Mouse (Mus musculus): Measurements from ENCODE around the gene Mrto4. TPM values are rescaled to one million over a fixed set of nuclear protein-coding genes. Genes with fewer than 3 reads are reported as not detected.

Gene Mrto4
- total and polyA plus RNA-seq, 3 experiments: 176 to 225 (median 195) TPM

DNA sequence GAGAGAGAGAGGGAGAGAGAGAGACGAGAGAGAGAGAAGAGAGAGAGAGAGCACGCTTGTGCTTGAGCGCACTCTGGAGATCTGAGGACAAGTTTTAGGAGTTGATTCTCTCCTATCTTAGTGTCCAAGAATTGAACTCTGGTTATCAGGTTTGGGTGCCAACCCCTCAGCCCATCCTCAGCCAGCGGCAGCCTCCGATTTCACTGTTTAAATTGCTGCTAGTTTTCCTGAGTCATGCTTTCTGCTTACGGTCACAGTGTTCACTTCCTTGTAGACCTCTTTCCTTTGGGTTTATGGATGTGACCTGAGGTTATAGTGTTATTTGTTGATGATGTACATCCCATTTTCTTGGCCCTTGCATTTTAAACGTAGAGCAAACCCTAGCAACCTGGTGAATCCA is 29.9 kb upstream of the Mrto4 start:
- H3K36me3 ChIP-seq (replicated peaks in 1 of 2; ENCODE audit: control insufficient read depth in 1 of 2, insufficient read depth in 1 of 2, low read length in 1 of 2): peaks cover 7 to 31% of the 10 kb centered on the region in 2 experiments
- 0 out of 2 replicates have a peak overlapping the region, but pooled peaks have one; percentile 69 for H3K9ac ChIP-seq (ENCODE audit: insufficient read depth, low read depth)
- no peak for DNase-seq (ENCODE audit: extremely low read depth)
- peak overlapping the region; percentile 72 for H3K4me2 ChIP-seq (ENCODE audit: insufficient read depth, low read depth, poor library complexity, severe bottlenecking)
- in situ Hi-C loops (cut with MboI; ENCODE audit: low pct_ligation_motif_present, low pct_unique_long_range_greater_than_20kb, low sequenced_read_pairs): no loop called here
- H3K4me1 ChIP-seq (ENCODE audit: control insufficient read depth in 1 of 2, insufficient read depth in 2 of 2): peaks cover 6 to 35% of the 10 kb centered on the region in 2 experiments; a peak in 2 of 4 replicates
- peaks cover 69% of the 10 kb centered on the region for H3K79me2 ChIP-seq (replicated peaks; ENCODE audit: control insufficient read depth, extremely low read depth, insufficient read depth, poor library complexity, severe bottlenecking)
- no peaks in the 10 kb centered on the region for H3K27me3 ChIP-seq (replicated peaks)
- H3K27ac ChIP-seq (ENCODE audit: insufficient read depth, low read depth): no peak overlapping the region
- dilution Hi-C loops (cut with MboI; ENCODE audit: extremely low pct_ligation_motif_present, extremely low pct_unique_long_range_greater_than_20kb, low sequenced_read_pairs): no loop called here
- H3K4me3 ChIP-seq (replicated peaks in 1 of 3; ENCODE audit: low read depth in 2 of 3, low read length in 2 of 3, poor library complexity in 1 of 3): peak overlapping the region in 2 of 3 experiments; percentile 5 to 13
- TF ChIP-seq JUND (conservative IDR thresholded peaks at IDR 0.05; ENCODE audit: low read depth, low read length) (no peak), TBP (conservative IDR thresholded peaks at IDR 0.05; ENCODE audit: low read depth, low read length) (no peak), EP300 (IDR thresholded peaks at IDR 0.05; ENCODE audit: low read length) (no peak), NRF1 (IDR thresholded peaks at IDR 0.05; ENCODE audit: low read depth, low read length) (no peak), MAFK (IDR thresholded peaks at IDR 0.05; ENCODE audit: insufficient replicate concordance, low read length) (no peak), MXI1 (IDR thresholded peaks at IDR 0.05; ENCODE audit: low read depth, low read length) (no peak; the same call in 1 of the 2 replicates), CHD2 (IDR thresholded peaks at IDR 0.05; ENCODE audit: low read length) (no peak)
- H3K9me3 ChIP-seq (replicated peaks; ENCODE audit: low read length): no peaks in the 10 kb centered on the region

DNA sequence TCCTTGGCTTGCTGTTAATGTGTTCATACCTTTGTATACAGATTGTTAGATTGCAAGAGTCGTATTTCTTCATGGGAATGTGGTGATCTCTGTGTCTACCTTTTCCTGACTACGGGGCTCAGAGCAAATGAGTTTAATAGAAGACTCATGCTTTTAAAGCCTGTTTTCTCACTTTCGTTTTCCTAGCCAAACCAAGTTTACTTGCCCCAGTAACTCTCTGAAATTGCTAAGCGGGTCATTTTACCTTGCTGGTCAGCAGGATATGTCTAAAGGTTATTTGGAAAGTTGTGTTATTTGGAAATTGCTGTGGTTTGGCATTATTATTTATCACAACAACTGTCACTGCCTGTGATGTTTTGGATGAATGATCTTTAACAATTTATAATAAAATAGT is 29.1 kb upstream of the Mrto4 start:
- in situ Hi-C loops (cut with MboI; ENCODE audit: low pct_ligation_motif_present, low pct_unique_long_range_greater_than_20kb, low sequenced_read_pairs): no loop called here
- H3K27ac ChIP-seq (ENCODE audit: insufficient read depth, low read depth): no peak overlapping the region
- H3K4me1 ChIP-seq (ENCODE audit: control insufficient read depth in 1 of 2, insufficient read depth in 2 of 2): peaks cover 6 to 35% of the 10 kb centered on the region in 2 experiments; a peak in 2 of 4 replicates
- peaks cover 62% of the 10 kb centered on the region for H3K79me2 ChIP-seq (replicated peaks; ENCODE audit: control insufficient read depth, extremely low read depth, insufficient read depth, poor library complexity, severe bottlenecking)
- dilution Hi-C loops (cut with MboI; ENCODE audit: extremely low pct_ligation_motif_present, extremely low pct_unique_long_range_greater_than_20kb, low sequenced_read_pairs): no loop called here
- H3K27me3 ChIP-seq (replicated peaks): no peaks in the 10 kb centered on the region
- H3K36me3 ChIP-seq (replicated peaks in 1 of 2; ENCODE audit: control insufficient read depth in 1 of 2, insufficient read depth in 1 of 2, low read length in 1 of 2): peaks cover 10 to 35% of the 10 kb centered on the region in 2 experiments
- H3K4me3 ChIP-seq (replicated peaks in 1 of 3; ENCODE audit: low read depth in 2 of 3, low read length in 2 of 3, poor library complexity in 1 of 3): peak overlapping the region; percentile 77 to 87 (median 83)
- DNase-seq (ENCODE audit: extremely low read depth): no peak
- peak overlapping the region; percentile 69 for H3K9ac ChIP-seq (ENCODE audit: insufficient read depth, low read depth)
- H3K4me2 ChIP-seq (ENCODE audit: insufficient read depth, low read depth, poor library complexity, severe bottlenecking): peak overlapping the region; percentile 81
- TF ChIP-seq MAFK (IDR thresholded peaks at IDR 0.05; ENCODE audit: insufficient replicate concordance, low read length): no peak
- no peak for TF ChIP-seq MXI1 (IDR thresholded peaks at IDR 0.05; ENCODE audit: low read depth, low read length)
- no peak for TF ChIP-seq CHD1 (IDR thresholded peaks at IDR 0.05; ENCODE audit: low read depth, low read length)
- TF ChIP-seq JUND (conservative IDR thresholded peaks at IDR 0.05; ENCODE audit: low read depth, low read length): no peak
- TF ChIP-seq GABPA (IDR thresholded peaks at IDR 0.05; ENCODE audit: insufficient replicate concordance, low read depth, low read length): no peak
- no peak for TF ChIP-seq ZMIZ1 (IDR thresholded peaks at IDR 0.05; ENCODE audit: low read depth, low read length)
- TF ChIP-seq TCF12 (IDR thresholded peaks at IDR 0.05; ENCODE audit: low read depth, low read length): no peak
- no peak for TF ChIP-seq IRF4 (IDR thresholded peaks at IDR 0.05; ENCODE audit: low read depth, low read length)
- no peak for TF ChIP-seq MAZ (IDR thresholded peaks at IDR 0.05; ENCODE audit: low read depth, low read length)
- no peak for TF ChIP-seq PAX5 (IDR thresholded peaks at IDR 0.05; ENCODE audit: low read length)
- TF ChIP-seq ZC3H11A (IDR thresholded peaks at IDR 0.05; ENCODE audit: low read depth, low read length): no peak
- TF ChIP-seq NELFE (IDR thresholded peaks at IDR 0.05; ENCODE audit: low read depth, low read length): no peak
- no peak for TF ChIP-seq BHLHE40 (IDR thresholded peaks at IDR 0.05; ENCODE audit: low read depth, low read length)
- no peaks in the 10 kb centered on the region for H3K9me3 ChIP-seq (replicated peaks; ENCODE audit: low read length)
